Mouse (Mus musculus) heart, embryonic 16.5 days (tissue): Measurements from ENCODE around the gene Aoc2. TPM values are rescaled to one million over a fixed set of nuclear protein-coding genes. Genes with fewer than 3 reads are reported as not detected.

Source experiments
- microRNA-seq: library from miRNA; unstranded; fragments of <30 nt; microRNA quantifications from one replicate; pipeline ENCODE4, GENCODE M21; 2017
- polyA plus RNA-seq: library from polyadenylated mRNA; unstranded; fragments of >200 nt; fragmentation: Nextera tagmentation; extraction: Ambion mirVana; gene quantifications from 2 replicates; pipeline ENCODE4 v1.2.1, GENCODE M21; 2015

Aoc2 gene
- polyA plus RNA-seq, 1 experiment from 2014 or later = 0.92 TPM

Small RNAs within 50 kb of the gene (microRNA-seq; reads per million reads assigned to microRNA genes)
- gene Gm25593 = not detected

Other genes starting within 250 kb of the Aoc2 start
- gene Hsd17b1, start 246.7 kb upstream of the Aoc2 start, polyA plus RNA-seq = 0.21 and 0.28 TPM in 2 replicates
- gene Coasy, start 242.5 kb upstream of the Aoc2 start, polyA plus RNA-seq = 29.9 and 30.0 TPM in 2 replicates
- gene Mlx, start 237.8 kb upstream of the Aoc2 start, polyA plus RNA-seq = 38.6 and 41.7 TPM in 2 replicates
- 22.6 and 25.7 TPM in 2 replicates for gene Psmc3ip, start 229.6 kb upstream of the Aoc2 start, polyA plus RNA-seq
- 14.5 and 14.9 TPM in 2 replicates for gene Retreg3, start 205.2 kb upstream of the Aoc2 start, polyA plus RNA-seq
- gene Tubg1, start 205.1 kb upstream of the Aoc2 start, polyA plus RNA-seq = 70.9 and 72.6 TPM in 2 replicates
- 3.0 and 3.3 TPM in 2 replicates for gene Tubg2, start 169.2 kb upstream of the Aoc2 start, polyA plus RNA-seq
- 0.89 and 1.0 TPM in 2 replicates for gene Cntnap1, start 154.5 kb upstream of the Aoc2 start, polyA plus RNA-seq
- gene Plekhh3, start 153.7 kb upstream of the Aoc2 start, polyA plus RNA-seq = 8.7 and 11.5 TPM in 2 replicates
- gene Ccr10, start 149.6 kb upstream of the Aoc2 start, polyA plus RNA-seq = 0.16 and 0.60 TPM in 2 replicates
- gene Ezh1, start 98.6 kb upstream of the Aoc2 start, polyA plus RNA-seq = 14.7 and 17.1 TPM in 2 replicates
- 203 and 204 TPM in 2 replicates for gene Ramp2, start 79.0 kb upstream of the Aoc2 start, polyA plus RNA-seq
- 105 and 107 TPM in 2 replicates for gene Vps25, start 71.4 kb upstream of the Aoc2 start, polyA plus RNA-seq
- 6.8 and 7.3 TPM in 2 replicates for gene Wnk4, start 64.5 kb upstream of the Aoc2 start, polyA plus RNA-seq
- 0.87 and 0.91 TPM in 2 replicates for gene Cntd1, start 46.1 kb upstream of the Aoc2 start, polyA plus RNA-seq
- 166 and 175 TPM in 2 replicates for gene Coa3, start 45.9 kb upstream of the Aoc2 start, polyA plus RNA-seq
- gene Becn1, start 22.8 kb upstream of the Aoc2 start, polyA plus RNA-seq = 135 TPM in 2 replicates
- gene Psme3, start 8.8 kb upstream of the Aoc2 start, polyA plus RNA-seq = 94.1 and 103 TPM in 2 replicates
- gene Aoc3, start 5.5 kb downstream of the Aoc2 start, polyA plus RNA-seq = 2.2 and 2.6 TPM in 2 replicates
- gene G6pc, start 42.5 kb downstream of the Aoc2 start, polyA plus RNA-seq = not detected in 2 replicates
- gene Aarsd1, start 92.6 kb downstream of the Aoc2 start, polyA plus RNA-seq = 42.8 and 44.6 TPM in 2 replicates
- 15.8 and 17.2 TPM in 2 replicates for gene Gm27029, start 99.7 kb downstream of the Aoc2 start, polyA plus RNA-seq
- 15.4 and 17.0 TPM in 2 replicates for gene Rundc1, start 100.0 kb downstream of the Aoc2 start, polyA plus RNA-seq
- 78.9 and 83.6 TPM in 2 replicates for gene Ptges3l, start 100.3 kb downstream of the Aoc2 start, polyA plus RNA-seq
- 166 and 174 TPM in 2 replicates for gene Rpl27, start 117.2 kb downstream of the Aoc2 start, polyA plus RNA-seq
- gene Ifi35, start 123.3 kb downstream of the Aoc2 start, polyA plus RNA-seq = 25.1 and 31.9 TPM in 2 replicates
- 7.9 and 8.2 TPM in 2 replicates for gene Rnd2, start 139.9 kb downstream of the Aoc2 start, polyA plus RNA-seq
- gene Vat1, start 141.2 kb downstream of the Aoc2 start, polyA plus RNA-seq = 33.0 and 37.9 TPM in 2 replicates
- 5.8 and 7.1 TPM in 2 replicates for gene Brca1, start 226.9 kb downstream of the Aoc2 start, polyA plus RNA-seq
- gene Nbr1, start 227.1 kb downstream of the Aoc2 start, polyA plus RNA-seq = 65.4 and 65.5 TPM in 2 replicates